Mouse (Mus musculus) embryonic fibroblast, embryonic 13.5 days (primary cell): Measurements from ENCODE around the gene Top2b.

ENCODE experiments used
- CTCF ChIP-seq: IDR thresholded peaks from 2 replicates; pipeline ENCODE4 v1.5.1; 2011; ENCODE audit warnings: mild to moderate bottlenecking, control low read depth, low read length, moderate library complexity, borderline replicate concordance; ENCODE audit not compliant: insufficient read depth
- POLR2A ChIP-seq: IDR thresholded peaks from 2 replicates; pipeline ENCODE4 v1.6.1; 2011; ENCODE audit warnings: low read depth, mild to moderate bottlenecking, control low read depth, low read length, moderate library complexity

GRCm38 (mm10) chr14:16432550-16432949 is 67.6 kb downstream of the Top2b start:
- no peak for TF ChIP-seq POLR2A
- TF ChIP-seq CTCF, result no peak
